Mouse (Mus musculus): ENCODE measurements around the gene Esrp2. TPM values are rescaled to one million over a fixed set of nuclear protein-coding genes. Genes with fewer than 3 reads are reported as not detected.
A peak's percentile ranks its signal among the peaks of the same experiment; 100 is the strongest.

Esrp2 gene
- polyA plus RNA-seq, 1 experiment from 2014 or later: 4.0 TPM

DNA sequence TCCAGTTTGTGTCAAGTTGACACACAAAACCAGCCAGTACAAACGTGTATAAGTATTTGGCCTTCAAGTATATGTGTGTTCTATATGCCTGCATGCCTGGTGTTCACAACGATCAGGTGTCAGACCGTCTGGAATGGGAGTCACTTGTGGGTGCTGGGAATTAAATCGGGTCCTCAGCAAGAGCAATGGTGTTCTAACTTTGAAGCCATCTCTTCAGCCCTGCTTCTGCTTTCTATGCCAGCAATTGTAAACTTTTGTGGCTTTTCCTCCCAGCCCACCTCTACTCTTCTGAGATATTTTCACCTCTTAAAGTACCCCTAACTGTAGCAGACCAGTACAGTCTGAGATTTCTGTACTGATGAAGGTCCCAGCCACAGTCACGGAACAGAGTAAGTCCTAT lies 3.4 kb upstream of the Esrp2 start:
- WGBS: 68% methylated on average over 5 of the region's 5 CpGs
- DNase-seq (ENCODE audit: low spot score) (no peak), ATAC-seq (ENCODE audit: insufficient read depth, low FRiP score, low TSS enrichment) (no peak)

DNA sequence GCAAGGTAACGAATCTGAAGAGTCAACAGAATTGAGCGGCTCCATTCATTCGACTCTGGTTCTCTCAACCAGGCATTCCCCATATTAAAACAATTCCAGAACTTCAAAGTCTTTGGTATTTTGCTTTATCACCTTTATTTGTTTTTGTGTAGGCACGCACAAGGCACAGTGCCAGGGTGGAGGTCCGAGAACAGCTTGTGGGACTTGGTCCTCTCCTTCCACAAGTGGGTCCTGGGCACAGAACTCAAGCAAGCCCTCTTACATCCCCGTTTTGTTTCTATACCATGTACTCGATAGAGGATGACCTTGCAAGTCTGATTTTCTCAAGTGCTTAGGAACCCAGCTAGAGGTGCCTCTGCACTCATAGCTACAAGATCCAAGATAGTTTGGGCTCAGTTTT lies 1.8 kb upstream of the Esrp2 start:
- Histone ChIP-seq H3K36me3 (ENCODE audit: control insufficient read depth, insufficient read depth, low read length) (no peaks in the 10 kb centered on the region), H3K27ac (ENCODE audit: low read depth, low read length) (no peak overlapping the region), H3K9me3 (ENCODE audit: control insufficient read depth, low read length) (no peaks in the 10 kb centered on the region), H3K4me3 (ENCODE audit: low read depth, low read length) (peak overlapping the region; percentile 40), H3K4me2 (ENCODE audit: low read depth) (peak overlapping the region; percentile 55), H3K27me3 (ENCODE audit: control insufficient read depth, insufficient read depth, low read length) (peaks cover 55% of the 10 kb centered on the region), H3K4me1 (ENCODE audit: control insufficient read depth, insufficient read depth, low read length) (peaks cover 9% of the 10 kb centered on the region), H3K9ac (ENCODE audit: low read length) (peak overlapping the region; percentile 37)
- WGBS: 13% methylated on average over 7 of the region's 7 CpGs
- DNase-seq (ENCODE audit: low spot score): no peak
- no peak for ATAC-seq (ENCODE audit: insufficient read depth, low FRiP score, low TSS enrichment)

More for the DNA sequence above, 3.4 kb upstream of the Esrp2 start:
- no peak overlapping the region for H3K9ac ChIP-seq (ENCODE audit: low read length)
- H3K9me3 ChIP-seq (ENCODE audit: control insufficient read depth, low read length): no peaks in the 10 kb centered on the region
- peaks cover 39% of the 10 kb centered on the region for H3K27me3 ChIP-seq (ENCODE audit: control insufficient read depth, insufficient read depth, low read length)
- H3K4me1 ChIP-seq (ENCODE audit: control insufficient read depth, insufficient read depth, low read length): peaks cover 9% of the 10 kb centered on the region
- H3K36me3 ChIP-seq (ENCODE audit: control insufficient read depth, insufficient read depth, low read length): no peaks in the 10 kb centered on the region
- no peak overlapping the region for H3K4me2 ChIP-seq (ENCODE audit: low read depth)
- H3K27ac ChIP-seq (ENCODE audit: low read depth, low read length): no peak overlapping the region
- H3K4me3 ChIP-seq (ENCODE audit: low read depth, low read length): no peak overlapping the region

DNA sequence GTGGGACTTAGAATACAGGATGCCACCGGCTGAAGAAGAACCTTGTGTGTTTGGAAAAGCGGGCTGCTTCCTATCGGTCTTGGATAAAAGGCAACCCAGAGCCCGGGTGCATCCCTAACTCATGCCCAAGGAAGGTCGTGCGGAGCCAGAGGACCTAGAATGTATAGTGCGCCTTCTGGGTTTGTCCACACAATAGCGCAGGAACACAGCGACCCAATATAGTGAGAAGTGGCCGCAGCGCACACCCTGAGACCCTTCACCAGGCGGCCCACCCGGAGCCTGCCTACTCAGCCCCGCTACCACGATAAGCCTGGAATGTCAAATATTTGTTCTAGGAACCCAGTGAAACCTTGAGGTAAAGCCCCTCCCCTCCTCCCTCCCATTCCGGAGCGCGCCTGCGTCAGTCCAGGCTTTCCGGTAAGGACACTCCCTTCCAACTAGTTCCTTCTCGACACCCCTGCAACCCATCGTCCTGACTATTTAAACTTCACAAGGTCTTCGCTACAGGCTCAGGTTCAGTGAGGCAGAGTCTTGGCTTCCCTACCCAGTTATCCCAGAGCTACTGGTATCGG lies 1.2 kb upstream of the Esrp2 start:
- Histone ChIP-seq H3K9me3 (ENCODE audit: control insufficient read depth, low read length) (no peaks in the 10 kb centered on the region), H3K27ac (ENCODE audit: low read depth, low read length) (no peak overlapping the region), H3K4me1 (ENCODE audit: control insufficient read depth, insufficient read depth, low read length) (peaks cover 9% of the 10 kb centered on the region), H3K9ac (ENCODE audit: low read length) (peak overlapping the region; percentile 37), H3K4me3 (ENCODE audit: low read depth, low read length) (peak overlapping the region; percentile 40), H3K4me2 (ENCODE audit: low read depth) (peak overlapping the region; percentile 55), H3K27me3 (ENCODE audit: control insufficient read depth, insufficient read depth, low read length) (peaks cover 58% of the 10 kb centered on the region), H3K36me3 (ENCODE audit: control insufficient read depth, insufficient read depth, low read length) (no peaks in the 10 kb centered on the region)
- WGBS: under 1% methylated on average over 23 of the region's 24 CpGs
- ATAC-seq (ENCODE audit: insufficient read depth, low FRiP score, low TSS enrichment): no peak
- DNase-seq (ENCODE audit: low spot score): peak; percentile 51

DNA sequence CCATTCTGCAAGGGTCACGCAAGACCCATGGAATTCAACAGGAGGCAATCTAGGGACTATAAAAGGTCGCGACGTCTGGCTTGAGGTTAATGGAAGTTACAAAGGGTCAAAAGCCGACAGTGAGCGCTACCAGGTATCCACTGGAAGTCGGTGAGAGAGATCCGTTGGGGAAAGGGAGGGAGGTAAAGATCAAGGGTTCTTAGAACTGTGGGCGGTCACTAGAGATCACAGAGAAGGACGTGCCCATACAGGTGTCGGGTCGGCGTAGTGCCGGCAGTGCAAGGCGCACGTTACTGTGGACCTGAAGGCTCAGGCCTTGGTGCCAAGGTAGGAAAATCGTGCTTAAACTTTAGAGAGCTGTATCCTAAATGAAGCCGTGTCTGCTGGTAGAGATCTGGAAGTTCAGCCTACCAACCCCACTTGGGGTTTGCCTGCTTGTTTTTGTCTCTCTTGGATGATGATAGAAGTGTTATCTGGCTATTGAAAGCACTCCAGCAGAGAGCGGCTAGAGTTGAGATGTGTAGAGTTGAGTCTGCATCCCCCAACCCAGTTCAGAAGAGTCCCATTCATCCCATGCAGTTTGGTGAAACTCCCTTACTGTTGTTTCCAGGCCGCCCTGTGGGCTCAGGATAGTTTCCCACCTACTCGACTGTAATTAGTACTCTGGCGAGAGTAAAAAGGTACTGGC lies 588 bp upstream of the Esrp2 start:
- WGBS: 4% methylated on average over 22 of the region's 22 CpGs
- DNase-seq (ENCODE audit: low spot score) (peak; percentile 35), ATAC-seq (ENCODE audit: insufficient read depth, low FRiP score, low TSS enrichment) (no peak)
- Histone ChIP-seq H3K4me1 (ENCODE audit: control insufficient read depth, insufficient read depth, low read length) (peaks cover 9% of the 10 kb centered on the region), H3K9me3 (ENCODE audit: control insufficient read depth, low read length) (no peaks in the 10 kb centered on the region), H3K27ac (ENCODE audit: low read depth, low read length) (no peak overlapping the region), H3K4me2 (ENCODE audit: low read depth) (peak overlapping the region; percentile 55), H3K27me3 (ENCODE audit: control insufficient read depth, insufficient read depth, low read length) (peaks cover 58% of the 10 kb centered on the region), H3K36me3 (ENCODE audit: control insufficient read depth, insufficient read depth, low read length) (no peaks in the 10 kb centered on the region; the same call in 1 of the 2 replicates), H3K9ac (ENCODE audit: low read length) (peak overlapping the region; percentile 37; the same call in 1 of the 2 replicates), H3K4me3 (ENCODE audit: low read depth, low read length) (peak overlapping the region; percentile 40)

DNA sequence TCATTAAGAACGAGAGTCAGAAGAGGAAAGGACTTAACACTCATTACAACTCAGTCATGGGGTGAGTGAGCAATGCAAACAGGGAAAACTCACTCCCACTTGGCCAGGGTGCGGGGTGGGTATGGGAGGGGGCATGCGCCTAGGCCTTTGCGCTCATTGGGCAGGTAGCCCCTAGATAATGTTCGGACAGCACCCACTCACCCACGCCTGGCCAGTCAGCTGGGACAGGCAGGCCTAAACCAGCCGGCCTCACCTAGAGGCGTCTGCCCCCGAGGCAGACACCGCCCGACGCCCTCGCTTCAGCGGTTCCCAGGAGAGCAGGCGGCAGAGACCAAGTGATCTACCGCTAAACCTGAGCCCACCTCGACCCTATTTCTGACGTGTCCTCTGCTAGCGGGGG lies 1.1 kb downstream of the Esrp2 start:
- WGBS: 8% methylated on average over 19 of the region's 19 CpGs
- peaks cover 9% of the 10 kb centered on the region for H3K4me1 ChIP-seq (ENCODE audit: control insufficient read depth, insufficient read depth, low read length)
- DNase-seq (ENCODE audit: low spot score) (no peak), ATAC-seq (ENCODE audit: insufficient read depth, low FRiP score, low TSS enrichment) (no peak)
- no peak overlapping the region for H3K9ac ChIP-seq (ENCODE audit: low read length)
- H3K4me3 ChIP-seq (ENCODE audit: low read depth, low read length): peak overlapping the region; percentile 36; the same call in 1 of the 2 replicates
- H3K36me3 ChIP-seq (ENCODE audit: control insufficient read depth, insufficient read depth, low read length): no peaks in the 10 kb centered on the region; the same call in 1 of the 2 replicates
- H3K4me2 ChIP-seq (ENCODE audit: low read depth): no peak overlapping the region; the same call in 1 of the 2 replicates
- no peak overlapping the region for H3K27ac ChIP-seq (ENCODE audit: low read depth, low read length)
- H3K27me3 ChIP-seq (ENCODE audit: control insufficient read depth, insufficient read depth, low read length): peaks cover 58% of the 10 kb centered on the region
- H3K9me3 ChIP-seq (ENCODE audit: control insufficient read depth, low read length): no peaks in the 10 kb centered on the region

DNA sequence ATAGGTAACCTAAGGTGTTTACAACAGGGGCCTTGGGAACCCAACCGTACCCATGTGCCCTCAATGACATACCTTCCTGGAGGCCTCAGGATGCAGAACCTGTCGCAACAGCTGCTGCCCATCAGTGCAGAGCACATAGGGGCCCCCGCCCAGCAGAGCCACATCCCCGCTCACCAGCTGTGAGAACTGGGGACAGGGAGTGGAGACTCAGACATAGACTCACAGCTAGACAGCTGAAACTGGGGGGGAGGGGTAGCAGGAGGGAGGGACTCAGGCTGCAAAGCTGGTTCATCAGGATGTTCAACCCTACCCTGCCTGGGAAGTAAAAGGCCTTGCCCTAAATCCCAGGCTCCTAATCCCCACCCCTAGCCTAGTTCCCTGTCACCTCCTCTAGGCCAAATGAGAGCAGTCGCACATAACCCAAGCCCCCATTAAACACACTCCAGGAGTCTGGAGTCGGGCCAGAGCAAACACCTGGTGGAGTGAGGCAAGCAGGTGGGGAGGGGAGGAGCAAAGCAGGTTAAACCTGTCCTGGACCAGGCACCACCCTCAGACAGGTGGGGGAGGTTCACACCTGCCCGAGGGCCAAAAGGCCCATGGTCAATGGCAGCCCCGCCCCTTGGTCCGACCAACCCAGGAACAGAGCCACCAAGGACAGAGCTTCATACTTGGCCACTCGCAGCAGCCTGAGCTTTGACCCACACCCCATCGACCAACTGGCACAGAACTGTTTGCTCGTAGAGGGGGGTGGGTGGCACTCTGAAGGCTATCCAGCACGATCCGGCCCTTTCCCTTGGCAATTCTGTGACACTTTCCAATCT lies 1.8 kb downstream of the Esrp2 start:
- Histone ChIP-seq H3K9me3 (ENCODE audit: control insufficient read depth, low read length) (no peaks in the 10 kb centered on the region), H3K9ac (ENCODE audit: low read length) (no peak overlapping the region), H3K4me3 (ENCODE audit: low read depth, low read length) (no peak overlapping the region), H3K36me3 (ENCODE audit: control insufficient read depth, insufficient read depth, low read length) (no peaks in the 10 kb centered on the region; the same call in 1 of the 2 replicates), H3K4me2 (ENCODE audit: low read depth) (no peak overlapping the region), H3K27ac (ENCODE audit: low read depth, low read length) (no peak overlapping the region), H3K4me1 (ENCODE audit: control insufficient read depth, insufficient read depth, low read length) (peaks cover 9% of the 10 kb centered on the region), H3K27me3 (ENCODE audit: control insufficient read depth, insufficient read depth, low read length) (peaks cover 58% of the 10 kb centered on the region)
- ATAC-seq (ENCODE audit: insufficient read depth, low FRiP score, low TSS enrichment) (no peak), DNase-seq (ENCODE audit: low spot score) (no peak)
- 17% methylated on average over 14 of the region's 14 CpGs for WGBS

DNA sequence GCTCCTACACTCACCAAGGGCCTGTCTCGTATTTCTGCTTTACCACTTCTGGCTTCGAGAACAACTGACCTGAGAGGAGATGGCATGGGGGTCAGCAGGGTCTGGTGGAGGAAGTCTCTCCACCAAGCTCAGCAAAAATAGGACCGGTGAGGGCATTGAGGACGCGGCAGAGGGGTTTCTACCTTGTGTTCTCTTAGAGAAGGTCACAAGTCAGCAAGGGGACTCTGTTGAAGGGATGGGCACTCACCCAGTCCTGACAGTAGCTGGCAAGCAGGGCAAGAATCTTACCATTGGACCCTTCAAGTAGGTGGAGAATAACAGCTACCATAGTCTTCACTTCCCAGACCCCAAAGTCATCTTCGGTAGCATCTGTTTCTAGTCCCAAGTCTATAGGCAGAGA lies 2.8 kb downstream of the Esrp2 start:
- peaks cover 1% of the 10 kb centered on the region; the same call in 1 of the 2 replicates for H3K36me3 ChIP-seq (ENCODE audit: control insufficient read depth, insufficient read depth, low read length)
- H3K9me3 ChIP-seq (ENCODE audit: control insufficient read depth, low read length): no peaks in the 10 kb centered on the region
- no peak for DNase-seq (ENCODE audit: low spot score)
- ATAC-seq (ENCODE audit: insufficient read depth, low FRiP score, low TSS enrichment): no peak
- H3K27ac ChIP-seq (ENCODE audit: low read depth, low read length): no peak overlapping the region
- WGBS: 76% methylated on average over 6 of the region's 6 CpGs
- H3K27me3 ChIP-seq (ENCODE audit: control insufficient read depth, insufficient read depth, low read length): peaks cover 56% of the 10 kb centered on the region
- H3K4me3 ChIP-seq (ENCODE audit: low read depth, low read length): no peak overlapping the region
- no peak overlapping the region for H3K4me2 ChIP-seq (ENCODE audit: low read depth)
- no peak overlapping the region for H3K9ac ChIP-seq (ENCODE audit: low read length)
- peaks cover 9% of the 10 kb centered on the region for H3K4me1 ChIP-seq (ENCODE audit: control insufficient read depth, insufficient read depth, low read length)

DNA sequence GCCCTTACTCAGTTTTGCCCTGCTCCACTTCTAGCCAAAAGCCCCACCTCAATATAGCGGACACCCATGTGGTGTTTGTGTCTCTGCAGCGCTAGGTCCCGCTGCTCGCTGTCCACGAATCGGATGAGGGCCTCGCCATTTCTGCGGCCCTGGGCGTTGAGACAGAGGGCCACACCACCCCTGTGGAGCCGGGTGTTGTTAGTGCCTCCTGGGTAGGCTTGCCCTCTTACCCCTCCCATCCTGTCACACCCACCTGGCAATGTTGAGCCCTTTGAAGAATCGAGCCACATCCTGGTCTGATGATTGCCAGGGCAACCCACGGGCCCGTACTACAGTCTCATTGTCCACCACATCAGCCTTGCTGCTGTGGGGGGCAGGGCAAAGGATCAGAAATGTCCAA lies 3.2 kb downstream of the Esrp2 start:
- H3K27ac ChIP-seq (ENCODE audit: low read depth, low read length): no peak overlapping the region
- H3K4me3 ChIP-seq (ENCODE audit: low read depth, low read length): no peak overlapping the region
- H3K9me3 ChIP-seq (ENCODE audit: control insufficient read depth, low read length): no peaks in the 10 kb centered on the region
- peaks cover 9% of the 10 kb centered on the region for H3K4me1 ChIP-seq (ENCODE audit: control insufficient read depth, insufficient read depth, low read length)
- ATAC-seq (ENCODE audit: insufficient read depth, low FRiP score, low TSS enrichment) (no peak), DNase-seq (ENCODE audit: low spot score) (no peak)
- no peak overlapping the region for H3K9ac ChIP-seq (ENCODE audit: low read length)
- peaks cover 2% of the 10 kb centered on the region; the same call in 1 of the 2 replicates for H3K36me3 ChIP-seq (ENCODE audit: control insufficient read depth, insufficient read depth, low read length)
- 66% methylated on average over 13 of the region's 13 CpGs for WGBS
- H3K27me3 ChIP-seq (ENCODE audit: control insufficient read depth, insufficient read depth, low read length): peaks cover 52% of the 10 kb centered on the region
- no peak overlapping the region for H3K4me2 ChIP-seq (ENCODE audit: low read depth)
